Mouse (Mus musculus) WW6 (cell line): ENCODE measurements at regions not wholly inside any gene's neighbourhood (a gene's known extent, or its start where the extent isn't known, plus 50 kb on each side); places are given as distances from the start of the nearest gene placed in this dataset.

Experiments used
- DNase-seq: peaks from one replicate; pipeline ENCODE4 v3.0.0-alpha.2; 2013; ENCODE audit warnings: low read depth, low spot score

GRCm38 (mm10) chr2:117965758-117966157 lies 145.9 kb upstream of the Thbs1 start:
- no peak for DNase-seq

GRCm38 (mm10) chr2:117968731-117969130 lies 142.9 kb upstream of the Thbs1 start:
- no peak for DNase-seq

- DNase-seq = no peak
Measured at GRCm38 (mm10) chr2:117970631-117971030, 141.0 kb upstream of the Thbs1 start.

GRCm38 (mm10) chr2:117977033-117977432 lies 134.6 kb upstream of the Thbs1 start:
- DNase-seq = no peak

- DNase-seq = no peak
Measured at GRCm38 (mm10) chr2:117980856-117981255, 130.8 kb upstream of the Thbs1 start.

- DNase-seq = no peak
Measured at GRCm38 (mm10) chr2:117984569-117984968, 127.1 kb upstream of the Thbs1 start.

GRCm38 (mm10) chr2:117987426-117988215 lies 124.1 kb upstream of the Thbs1 start:
- DNase-seq = no peak

GRCm38 (mm10) chr2:117988396-117989173 lies 123.1 kb upstream of the Thbs1 start:
- DNase-seq = no peak

- DNase-seq = no peak
Measured at GRCm38 (mm10) chr2:117989215-117989614, 122.5 kb upstream of the Thbs1 start.

- DNase-seq = no peak
Measured at GRCm38 (mm10) chr2:117996130-117997083, 115.3 kb upstream of the Thbs1 start.

GRCm38 (mm10) chr2:117999641-118000040 lies 112.0 kb upstream of the Thbs1 start:
- DNase-seq = no peak

- no peak for DNase-seq
Measured at GRCm38 (mm10) chr2:118004191-118004590, 107.5 kb upstream of the Thbs1 start.

GRCm38 (mm10) chr2:118007539-118008427 lies 103.9 kb upstream of the Thbs1 start:
- no peak for DNase-seq

GRCm38 (mm10) chr2:118011679-118012078 lies 100.0 kb upstream of the Thbs1 start:
- no peak for DNase-seq

GRCm38 (mm10) chr2:118012211-118012610 lies 99.5 kb upstream of the Thbs1 start:
- DNase-seq = no peak

- no peak for DNase-seq
Measured at GRCm38 (mm10) chr2:118013156-118013555, 98.5 kb upstream of the Thbs1 start.

GRCm38 (mm10) chr2:118015182-118015581 lies 96.5 kb upstream of the Thbs1 start:
- DNase-seq = no peak

GRCm38 (mm10) chr2:118025829-118026735 lies 85.6 kb upstream of the Thbs1 start:
- DNase-seq = no peak

- no peak for DNase-seq
Measured at GRCm38 (mm10) chr2:118028881-118029280, 82.8 kb upstream of the Thbs1 start.
